Mouse (Mus musculus) E14TG2a.4 (cell line): Measurements from ENCODE around the gene Kidins220.

Source experiments
- CTCF ChIP-seq: conservative IDR thresholded peaks from 2 replicates; pipeline ENCODE4 v1.5.1; 2014; ENCODE audit warnings: low read length
- NANOG ChIP-seq: IDR thresholded peaks from 2 replicates; pipeline ENCODE4 v1.6.1; 2014; ENCODE audit warnings: borderline replicate concordance, low read length, mixed read lengths
- POU5F1 ChIP-seq: IDR thresholded peaks from 2 replicates; pipeline ENCODE4 v1.6.1; 2014; ENCODE audit warnings: low read length, borderline replicate concordance

GRCm38 (mm10) chr12:25092751-25093211 lies 118.1 kb downstream of the Kidins220 start:
- no peak for TF ChIP-seq CTCF
- no peak for TF ChIP-seq NANOG
- no peak for TF ChIP-seq POU5F1
